Mouse (Mus musculus) ES-E14 (cell line): Measurements from ENCODE around the gene Jpt2.

ENCODE experiments used
- HCFC1 ChIP-seq: IDR thresholded peaks from 2 replicates; pipeline ENCODE4 v1.6.1; 2012; ENCODE audit warnings: low read length, inconsistent platforms, borderline replicate concordance; ENCODE audit not compliant: insufficient read depth
- ZC3H11A ChIP-seq: IDR thresholded peaks from 2 replicates; pipeline ENCODE4 v1.6.1; 2012; ENCODE audit warnings: low read depth, mild to moderate bottlenecking, inconsistent platforms, low read length, borderline replicate concordance

GRCm38 (mm10) chr17:24895571-24896240, 64.8 kb downstream of the Jpt2 start:
- no peak for TF ChIP-seq HCFC1
- TF ChIP-seq ZC3H11A, result no peak
